Mouse (Mus musculus) embryonic facial prominence, embryonic 11.5 days (tissue): ENCODE measurements at regions not wholly inside any gene's neighbourhood (a gene's known extent, or its start where the extent isn't known, plus 50 kb on each side); places are given as distances from the start of the nearest gene placed in this dataset.
"Not testable (repeated sequence)": the region's sequence is repeated elsewhere in the genome, so short reads cannot be mapped to it uniquely, and the experiment has no call there.

Experiments used
- ATAC-seq: fragments of 200-750 bp; cut with Nextera tagmentation; replicated peaks from 2 replicates; pipeline ENCODE4 v1.8.0; 2017; ENCODE audit warnings: low read depth; ENCODE audit not compliant: insufficient number of reproducible peaks, low FRiP score, low TSS enrichment
- DNase-seq: peaks from one replicate; pipeline ENCODE4 v3.0.0-alpha.2; 2015; ENCODE audit warnings: low spot score
- H3K27ac ChIP-seq: fragments of 300-500 bp; sonication (generic); replicated peaks from 2 replicates; pipeline ENCODE4 v1.5.1; 2014; ENCODE audit warnings: mild to moderate bottlenecking, low read depth, low read length, control low read depth
- H3K27me3 ChIP-seq: fragments of 300-500 bp; sonication (generic); 2 replicates; pipeline ENCODE4 v1.6.1; 2014; ENCODE audit warnings: mild to moderate bottlenecking, low read length, moderate library complexity, mixed read lengths; ENCODE audit not compliant: control insufficient read depth, insufficient read depth
- H3K36me3 ChIP-seq: fragments of 300-500 bp; sonication (generic); replicated peaks from 2 replicates; pipeline ENCODE4 v1.6.1; 2014; ENCODE audit warnings: low read depth, mild to moderate bottlenecking, low read length, moderate library complexity, mixed read lengths; ENCODE audit not compliant: control insufficient read depth, insufficient read depth
- H3K4me1 ChIP-seq: fragments of 300-500 bp; sonication (generic); 2 replicates; pipeline ENCODE4 v1.6.1; 2014; ENCODE audit warnings: low read length, mixed read lengths; ENCODE audit not compliant: control insufficient read depth, insufficient read depth
- H3K4me2 ChIP-seq: fragments of 300-500 bp; sonication (generic); 2 replicates; pipeline ENCODE4 v1.6.1; 2014; ENCODE audit warnings: low read depth, mild to moderate bottlenecking, control low read depth, low read length, moderate library complexity
- H3K4me3 ChIP-seq: fragments of 300-500 bp; sonication (generic); 2 replicates; pipeline ENCODE4 v1.5.1; 2014; ENCODE audit warnings: low read depth, low read length, control low read depth
- H3K9ac ChIP-seq: fragments of 300-500 bp; sonication (generic); replicated peaks from 2 replicates; pipeline ENCODE4 v1.6.1; 2014; ENCODE audit warnings: mild to moderate bottlenecking, control low read depth, low read length
- H3K9me3 ChIP-seq: fragments of 300-500 bp; sonication (generic); replicated peaks from 2 replicates; pipeline ENCODE4 v1.6.1; 2016; ENCODE audit warnings: mild to moderate bottlenecking, low read length, inconsistent platforms, mixed read lengths; ENCODE audit not compliant: control insufficient read depth
- WGBS: fragments of 180-500 bp; shearing (Covaris S2); extraction: QIAGEN DNeasy Blood & Tissue Kit; methylation state at CpG from one replicate; pipeline ENCODE4 v1.1.7; 2014; 5-methylcytosine and 5-hydroxymethylcytosine counted together

- no peak for DNase-seq
- Histone ChIP-seq H3K9ac (no peak overlapping the region), H3K4me2 (no peak overlapping the region), H3K4me3 (no peak overlapping the region), H3K36me3 (no peaks in the 10 kb centered on the region), H3K27me3 (no peaks in the 10 kb centered on the region), H3K9me3 (no peaks in the 10 kb centered on the region), H3K4me1 (no peaks in the 10 kb centered on the region), H3K27ac (no peak overlapping the region)
- ATAC-seq, result no peak
- WGBS, result 67% methylated on average over 3 of the region's 3 CpGs
These were observed 168.3 kb upstream of the Arglu1 start for GRCm38 (mm10) chr8:8858636-8859035.

- Histone ChIP-seq H3K4me1 (no peaks in the 10 kb centered on the region), H3K4me2 (no peak overlapping the region), H3K9ac (no peak overlapping the region), H3K36me3 (no peaks in the 10 kb centered on the region), H3K27ac (no peak overlapping the region), H3K27me3 (no peaks in the 10 kb centered on the region), H3K9me3 (no peaks in the 10 kb centered on the region), H3K4me3 (no peak overlapping the region)
- 58% methylated on average over 7 of the region's 7 CpGs for WGBS
- DNase-seq (no peak), ATAC-seq (no peak)
These were observed 162.5 kb upstream of the Arglu1 start for GRCm38 (mm10) chr8:8852656-8853366.

GRCm38 (mm10) chr8:8851271-8851670 is 160.9 kb upstream of the Arglu1 start:
- no peak overlapping the region for H3K27ac ChIP-seq
- WGBS, result 85% methylated on average over 4 of the region's 4 CpGs
- H3K9ac ChIP-seq, result no peak overlapping the region
- H3K27me3 ChIP-seq, result no peaks in the 10 kb centered on the region
- H3K4me3 ChIP-seq, result no peak overlapping the region
- no peak overlapping the region for H3K4me2 ChIP-seq
- ATAC-seq (no peak), DNase-seq (no peak)
- H3K36me3 ChIP-seq, result no peaks in the 10 kb centered on the region
- H3K4me1 ChIP-seq, result no peaks in the 10 kb centered on the region
- no peaks in the 10 kb centered on the region for H3K9me3 ChIP-seq

DNA sequence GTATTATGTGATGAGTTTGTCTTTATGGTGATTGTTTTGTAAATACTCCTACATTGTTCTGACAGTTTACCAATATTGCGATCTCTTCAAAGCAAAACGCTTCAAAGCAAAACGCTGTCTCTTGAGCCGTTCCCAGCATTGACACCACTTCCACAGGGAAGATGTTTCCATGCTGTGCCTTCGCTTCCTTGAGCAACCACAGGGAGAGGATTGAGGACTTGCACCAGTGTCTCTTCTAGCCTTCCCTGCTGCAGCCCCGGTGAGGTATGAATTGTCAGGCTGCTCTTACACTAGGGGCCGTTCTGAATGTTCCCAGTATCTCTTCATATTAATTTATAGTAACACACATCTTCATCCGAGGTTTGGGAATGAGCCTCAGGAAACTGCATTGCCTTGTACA is 160.4 kb upstream of the Arglu1 start:
- ATAC-seq (no peak), DNase-seq (no peak)
- Histone ChIP-seq H3K4me2 (no peak overlapping the region), H3K27me3 (no peaks in the 10 kb centered on the region), H3K27ac (no peak overlapping the region), H3K9ac (no peak overlapping the region), H3K4me3 (no peak overlapping the region), H3K4me1 (no peaks in the 10 kb centered on the region), H3K9me3 (no peaks in the 10 kb centered on the region), H3K36me3 (no peaks in the 10 kb centered on the region)
- WGBS, result 61% methylated on average over 8 of the region's 8 CpGs

- Histone ChIP-seq H3K4me1 (no peaks in the 10 kb centered on the region), H3K4me2 (no peak overlapping the region), H3K9me3 (no peaks in the 10 kb centered on the region), H3K4me3 (no peak overlapping the region), H3K36me3 (no peaks in the 10 kb centered on the region), H3K27ac (no peak overlapping the region), H3K9ac (no peak overlapping the region), H3K27me3 (no peaks in the 10 kb centered on the region)
- no peak for DNase-seq
- WGBS, result 84% methylated on average over 10 of the region's 10 CpGs
- ATAC-seq, result no peak
These were observed 157.3 kb upstream of the Arglu1 start for GRCm38 (mm10) chr8:8847579-8847978.

- no peak for ATAC-seq
- H3K4me2 ChIP-seq, result no peak overlapping the region
These were observed 152.0 kb upstream of the Arglu1 start for GRCm38 (mm10) chr8:8842326-8842725.

DNA sequence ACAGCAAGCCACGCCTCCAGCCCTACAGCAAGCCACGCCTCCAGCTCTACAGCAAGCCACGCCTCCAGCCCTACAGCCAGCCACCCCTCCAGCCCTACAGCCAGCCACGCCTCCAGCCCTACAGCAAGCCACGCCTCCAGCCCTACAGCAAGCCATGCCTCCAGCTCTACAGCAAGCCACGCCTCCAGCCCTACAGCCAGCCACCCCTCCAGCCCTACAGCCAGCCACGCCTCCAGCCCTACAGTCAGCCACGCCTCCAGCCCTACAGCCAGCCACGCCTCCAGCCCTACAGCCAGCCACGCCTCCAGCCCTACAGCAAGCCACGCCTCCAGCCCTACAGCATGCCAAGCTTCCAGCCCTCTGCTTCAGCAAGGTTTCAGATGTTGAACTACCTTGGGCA is 145.8 kb upstream of the Arglu1 start:
- H3K27me3 ChIP-seq, ATAC-seq, H3K9ac ChIP-seq, DNase-seq, H3K4me2 ChIP-seq, H3K4me1 ChIP-seq, H3K27ac ChIP-seq, H3K36me3 ChIP-seq, H3K9me3 ChIP-seq, H3K4me3 ChIP-seq: not testable (repeated sequence)
- WGBS, result 75% methylated on average over 11 of the region's 11 CpGs

More at GRCm38 (mm10) chr8:8842326-8842725, 152.0 kb upstream of the Arglu1 start:
- Histone ChIP-seq H3K9ac (no peak overlapping the region), H3K4me1 (no peaks in the 10 kb centered on the region), H3K36me3 (no peaks in the 10 kb centered on the region), H3K27me3 (no peaks in the 10 kb centered on the region), H3K27ac (no peak overlapping the region), H3K4me3 (no peak overlapping the region), H3K9me3 (no peaks in the 10 kb centered on the region)
- DNase-seq, result no peak
- 64% methylated on average over 2 of the region's 2 CpGs for WGBS

- H3K9ac ChIP-seq, result no peak overlapping the region
- H3K27me3 ChIP-seq, result no peaks in the 10 kb centered on the region
- H3K4me2 ChIP-seq, result no peak overlapping the region
- no peak overlapping the region for H3K27ac ChIP-seq
- H3K4me1 ChIP-seq, result no peaks in the 10 kb centered on the region
- DNase-seq, result no peak
- no peak for ATAC-seq
- no peak overlapping the region for H3K4me3 ChIP-seq
- no peaks in the 10 kb centered on the region for H3K9me3 ChIP-seq
- 79% methylated on average over 6 of the region's 6 CpGs for WGBS
- H3K36me3 ChIP-seq, result no peaks in the 10 kb centered on the region
These were observed 141.0 kb upstream of the Arglu1 start for GRCm38 (mm10) chr8:8831306-8831705.
